Mouse (Mus musculus): ENCODE results near the gene Vsig10l. TPM values are rescaled to one million over a fixed set of nuclear protein-coding genes. Genes with fewer than 3 reads are reported as not detected.

The Vsig10l gene
- polyA plus RNA-seq, 1 experiment from 2014 or later, result 6.7 TPM

DNA sequence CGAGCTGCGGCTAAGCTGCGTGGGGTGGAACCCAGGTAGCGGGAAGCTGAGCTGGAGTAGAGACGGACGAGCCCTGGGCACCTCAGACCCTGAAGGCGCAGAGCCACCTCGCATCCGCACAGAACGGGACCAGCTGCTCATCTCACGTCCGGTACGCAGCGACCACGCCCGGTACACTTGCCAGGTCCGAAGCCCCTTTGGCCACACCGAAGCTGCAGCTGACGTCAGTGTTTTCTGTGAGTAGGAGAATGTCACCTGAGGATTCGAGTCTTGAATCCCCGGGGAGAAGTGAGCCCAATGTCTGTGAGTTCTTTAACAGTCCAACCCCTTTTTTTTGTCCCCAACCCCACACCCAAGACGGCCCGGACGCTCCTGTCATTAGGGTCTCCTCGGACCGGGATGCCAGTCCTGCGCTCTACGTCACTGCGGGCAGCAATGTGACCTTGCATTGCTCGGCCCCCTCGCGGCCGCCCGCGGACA is 2.0 kb downstream of the Vsig10l start:
- H3K36me3 ChIP-seq, result no peaks in the 10 kb centered on the region
- WGBS, result 7% methylated on average over 35 of the region's 35 CpGs
- peak overlapping the region; percentile 40 for H3K4me3 ChIP-seq
- H3K27me3 ChIP-seq, result peaks cover 19% of the 10 kb centered on the region; the same call in 1 of the 2 replicates
- H3K4me1 ChIP-seq, result 0 out of 2 replicates have a peak, but pooled peaks cover 4% of the 10 kb centered on the region
- peak overlapping the region; percentile 67 for H3K4me2 ChIP-seq (replicated peaks)
- H3K9me3 ChIP-seq, result no peaks in the 10 kb centered on the region
- no peak overlapping the region for H3K27ac ChIP-seq
- no peak; the same call in none of the 2 replicates for ATAC-seq (ENCODE audit: insufficient number of reproducible peaks, insufficient read depth, low FRiP score, low TSS enrichment)
- no peak overlapping the region; the same call in 1 of the 2 replicates for H3K9ac ChIP-seq

DNA sequence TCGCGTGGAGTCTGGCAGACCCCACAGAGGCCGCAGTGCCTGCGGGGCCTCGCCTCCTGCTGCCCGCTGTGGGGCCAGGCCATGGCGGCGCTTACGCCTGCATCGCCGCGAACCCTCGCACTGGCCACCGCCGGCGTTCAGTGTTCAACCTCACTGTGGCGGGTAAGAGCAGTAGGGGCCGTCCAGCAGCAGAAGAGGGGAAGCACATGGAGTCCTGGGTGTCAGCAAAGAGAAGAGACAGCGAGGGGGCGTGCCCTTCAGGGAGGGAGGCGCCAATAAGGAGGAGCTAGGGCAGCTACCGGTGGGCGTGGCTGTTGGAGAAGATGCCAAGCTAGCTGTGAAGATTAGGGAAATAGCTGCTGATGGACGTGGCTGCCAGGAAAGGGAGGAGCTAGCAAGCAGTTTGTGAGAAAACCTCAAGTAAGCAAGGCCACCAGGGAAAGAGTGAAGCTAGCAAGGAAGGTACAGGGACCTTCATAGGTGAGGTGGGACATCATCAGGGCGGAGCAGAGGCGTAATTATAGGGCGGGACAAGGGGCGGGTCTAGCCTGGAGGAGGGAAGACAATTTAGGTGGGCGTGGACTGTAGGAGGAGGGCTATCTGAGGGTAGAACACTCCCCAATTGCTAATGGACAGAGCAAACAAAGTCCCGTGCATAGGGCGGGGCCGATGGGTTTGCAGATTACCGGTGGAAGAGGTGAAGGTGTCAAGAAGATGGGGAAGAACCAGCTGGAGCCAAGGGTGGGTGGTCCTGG is 2.6 kb downstream of the Vsig10l start:
- H3K9me3 ChIP-seq, result no peaks in the 10 kb centered on the region
- H3K9ac ChIP-seq, result no peak overlapping the region; the same call in 1 of the 2 replicates
- no peak overlapping the region for H3K27ac ChIP-seq
- peak overlapping the region; percentile 67 for H3K4me2 ChIP-seq (replicated peaks)
- peaks cover 19% of the 10 kb centered on the region; the same call in 1 of the 2 replicates for H3K27me3 ChIP-seq
- 0 out of 2 replicates have a peak, but pooled peaks cover 4% of the 10 kb centered on the region for H3K4me1 ChIP-seq
- H3K4me3 ChIP-seq, result peak overlapping the region; percentile 40
- WGBS, result under 1% methylated on average over 33 of the region's 33 CpGs
- ATAC-seq (ENCODE audit: insufficient number of reproducible peaks, insufficient read depth, low FRiP score, low TSS enrichment), result peak; percentile 83
- H3K36me3 ChIP-seq, result no peaks in the 10 kb centered on the region

DNA sequence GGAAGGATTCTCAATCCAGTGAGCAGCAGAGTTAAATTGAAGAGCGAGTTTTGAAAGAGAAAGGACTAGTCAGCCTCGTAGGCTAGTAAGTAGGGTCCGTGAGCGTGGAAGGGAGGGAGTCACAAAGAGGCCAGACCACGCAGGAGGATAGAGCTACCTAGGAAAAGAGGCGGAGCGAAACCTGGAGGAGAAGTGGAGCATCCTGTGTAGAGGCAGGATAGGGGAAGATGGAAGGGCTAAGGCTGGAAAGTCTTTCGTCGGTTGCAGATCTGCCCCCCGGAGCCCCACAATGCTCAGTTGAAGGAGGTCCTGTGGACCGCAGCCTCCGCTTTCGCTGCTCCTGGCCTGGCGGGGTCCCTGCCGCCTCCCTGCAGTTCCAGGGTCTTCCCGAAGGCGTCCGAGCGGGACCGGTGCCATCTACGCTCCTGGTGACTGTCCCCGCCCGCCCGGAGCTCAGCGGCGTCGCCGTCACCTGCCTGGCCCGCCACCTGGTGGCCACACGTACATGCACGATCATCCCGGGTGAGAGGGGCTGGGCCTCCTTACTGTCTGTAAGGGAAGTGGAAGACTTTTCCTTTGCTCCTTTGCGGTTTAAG is 3.2 kb downstream of the Vsig10l start:
- Histone ChIP-seq H3K36me3 (no peaks in the 10 kb centered on the region), H3K9ac (peak overlapping the region; percentile 53; the same call in 1 of the 2 replicates), H3K27me3 (peaks cover 19% of the 10 kb centered on the region; the same call in 1 of the 2 replicates), H3K27ac (no peak overlapping the region), H3K4me3 (peak overlapping the region; percentile 40), H3K4me2 (replicated peaks) (peak overlapping the region; percentile 67), H3K4me1 (0 out of 2 replicates have a peak, but pooled peaks cover 4% of the 10 kb centered on the region), H3K9me3 (no peaks in the 10 kb centered on the region)
- under 1% methylated on average over 32 of the region's 33 CpGs for WGBS
- peak; percentile 28; the same call in 1 of the 2 replicates for ATAC-seq (ENCODE audit: insufficient number of reproducible peaks, insufficient read depth, low FRiP score, low TSS enrichment)

DNA sequence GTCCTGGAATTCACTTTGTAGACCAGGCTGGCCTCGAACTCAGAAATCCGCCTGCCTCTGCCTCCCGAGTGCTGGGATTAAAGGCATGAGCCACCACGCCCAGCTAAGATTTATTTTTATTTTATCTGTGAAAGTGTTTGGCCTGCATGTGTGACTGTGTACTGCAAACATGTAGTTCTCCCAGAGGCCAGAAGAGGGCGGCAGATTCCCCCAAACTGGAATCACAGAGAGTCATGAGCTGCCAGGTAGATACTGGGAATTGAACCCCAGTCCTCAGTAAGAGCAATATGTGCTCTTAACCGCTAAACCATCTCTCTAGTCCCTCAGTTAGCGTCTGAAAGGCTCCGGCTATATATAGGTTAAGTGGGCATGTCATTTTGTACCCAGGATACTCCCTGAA is 7.4 kb downstream of the Vsig10l start:
- Histone ChIP-seq H3K27me3 (peaks cover 15% of the 10 kb centered on the region), H3K4me2 (replicated peaks) (no peak overlapping the region), H3K9ac (no peak overlapping the region), H3K9me3 (no peaks in the 10 kb centered on the region), H3K4me3 (no peak overlapping the region), H3K27ac (no peak overlapping the region), H3K4me1 (0 out of 2 replicates have a peak, but pooled peaks cover 4% of the 10 kb centered on the region), H3K36me3 (peaks cover 5% of the 10 kb centered on the region; the same call in 1 of the 2 replicates)
- ATAC-seq (ENCODE audit: insufficient number of reproducible peaks, insufficient read depth, low FRiP score, low TSS enrichment), result no peak
- WGBS, result 44% methylated on average over 8 of the region's 8 CpGs

DNA sequence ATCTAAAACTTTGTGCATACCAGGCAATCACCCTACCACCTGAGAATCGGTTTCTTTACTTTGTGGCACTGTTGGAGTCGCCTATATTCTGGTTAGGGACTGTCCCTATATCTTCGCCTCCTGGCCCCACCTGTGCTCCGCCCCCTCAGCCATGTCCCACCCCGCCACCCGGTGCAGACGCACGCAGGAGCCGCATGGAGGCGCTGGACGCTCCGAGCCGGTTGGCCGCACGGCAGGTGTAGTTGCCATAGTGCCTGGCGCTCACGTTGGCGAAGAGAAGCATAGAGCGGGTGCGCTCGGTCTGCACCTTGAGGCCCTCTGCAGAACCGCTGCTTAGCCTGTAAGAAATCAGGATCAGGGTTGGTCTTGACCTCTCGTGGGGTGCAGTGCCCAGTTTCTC is 12.8 kb downstream of the Vsig10l start:
- H3K27me3 ChIP-seq, result peaks cover 53% of the 10 kb centered on the region
- 0 out of 2 replicates have a peak, but pooled peaks have one; percentile 2 for ATAC-seq (ENCODE audit: insufficient number of reproducible peaks, insufficient read depth, low FRiP score, low TSS enrichment)

DNA sequence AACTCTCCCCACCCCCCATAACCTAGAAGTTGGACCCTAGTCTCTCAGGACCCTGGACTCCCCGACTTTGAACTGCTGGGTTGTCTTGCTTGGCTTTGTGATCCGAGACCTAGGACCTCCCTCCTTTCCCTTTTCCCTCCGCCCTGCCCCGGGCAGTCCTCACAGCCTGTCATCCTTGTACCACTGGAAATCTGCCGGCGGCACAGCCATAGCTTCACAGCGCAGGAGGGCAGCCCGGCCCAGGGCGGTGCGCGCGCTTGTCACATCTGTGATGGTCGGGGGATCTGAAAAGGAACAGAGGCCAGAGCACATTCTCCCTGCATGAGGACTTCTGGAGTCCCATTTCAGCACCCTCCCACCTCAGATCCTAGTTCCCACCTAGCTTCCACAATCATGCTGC is 13.4 kb downstream of the Vsig10l start:
- Histone ChIP-seq H3K4me2 (replicated peaks) (0 out of 2 replicates have a peak overlapping the region, but pooled peaks have one; percentile 13), H3K27ac (no peak overlapping the region), H3K4me1 (0 out of 2 replicates have a peak, but pooled peaks cover 4% of the 10 kb centered on the region), H3K4me3 (no peak overlapping the region), H3K27me3 (peaks cover 53% of the 10 kb centered on the region), H3K9ac (no peak overlapping the region), H3K9me3 (no peaks in the 10 kb centered on the region), H3K36me3 (peaks cover 6% of the 10 kb centered on the region; the same call in 1 of the 2 replicates)
- no peak for ATAC-seq (ENCODE audit: insufficient number of reproducible peaks, insufficient read depth, low FRiP score, low TSS enrichment)
- WGBS, result 6% methylated on average over 13 of the region's 13 CpGs

More for the DNA sequence above, 12.8 kb downstream of the Vsig10l start:
- Histone ChIP-seq H3K4me3 (no peak overlapping the region), H3K4me2 (replicated peaks) (no peak overlapping the region), H3K9me3 (no peaks in the 10 kb centered on the region), H3K9ac (no peak overlapping the region), H3K36me3 (peaks cover 6% of the 10 kb centered on the region; the same call in 1 of the 2 replicates), H3K4me1 (0 out of 2 replicates have a peak, but pooled peaks cover 4% of the 10 kb centered on the region), H3K27ac (no peak overlapping the region)
- WGBS, result 7% methylated on average over 23 of the region's 23 CpGs

DNA sequence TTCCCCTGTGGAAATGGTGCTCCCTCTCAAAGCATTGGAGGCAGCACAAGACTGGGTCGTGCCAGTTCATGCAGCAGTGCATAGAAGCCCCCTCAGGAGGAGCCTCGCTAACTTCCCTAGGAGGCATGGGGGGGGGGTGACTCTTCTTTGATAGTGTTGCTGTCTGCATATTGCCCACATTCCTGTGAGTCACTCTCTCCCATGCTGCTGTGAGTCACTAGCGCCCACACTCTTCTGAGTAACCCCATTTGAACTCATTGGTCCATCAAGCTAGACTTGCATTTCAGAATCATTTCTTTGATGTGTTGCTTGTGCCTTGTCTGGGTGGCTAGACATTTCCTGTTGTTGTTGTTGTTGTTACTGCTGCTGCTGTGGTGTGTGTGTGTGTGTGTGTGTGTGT is 18.2 kb downstream of the Vsig10l start:
- Histone ChIP-seq H3K9ac (no peak overlapping the region), H3K9me3 (no peaks in the 10 kb centered on the region), H3K4me1 (peaks cover 11% of the 10 kb centered on the region; the same call in 1 of the 2 replicates), H3K27ac (no peak overlapping the region), H3K4me2 (replicated peaks) (no peak overlapping the region), H3K4me3 (no peak overlapping the region), H3K27me3 (peaks cover 31% of the 10 kb centered on the region), H3K36me3 (no peaks in the 10 kb centered on the region)
- 80% methylated on average over 3 of the region's 3 CpGs for WGBS
- no peak for ATAC-seq (ENCODE audit: insufficient number of reproducible peaks, insufficient read depth, low FRiP score, low TSS enrichment)

DNA sequence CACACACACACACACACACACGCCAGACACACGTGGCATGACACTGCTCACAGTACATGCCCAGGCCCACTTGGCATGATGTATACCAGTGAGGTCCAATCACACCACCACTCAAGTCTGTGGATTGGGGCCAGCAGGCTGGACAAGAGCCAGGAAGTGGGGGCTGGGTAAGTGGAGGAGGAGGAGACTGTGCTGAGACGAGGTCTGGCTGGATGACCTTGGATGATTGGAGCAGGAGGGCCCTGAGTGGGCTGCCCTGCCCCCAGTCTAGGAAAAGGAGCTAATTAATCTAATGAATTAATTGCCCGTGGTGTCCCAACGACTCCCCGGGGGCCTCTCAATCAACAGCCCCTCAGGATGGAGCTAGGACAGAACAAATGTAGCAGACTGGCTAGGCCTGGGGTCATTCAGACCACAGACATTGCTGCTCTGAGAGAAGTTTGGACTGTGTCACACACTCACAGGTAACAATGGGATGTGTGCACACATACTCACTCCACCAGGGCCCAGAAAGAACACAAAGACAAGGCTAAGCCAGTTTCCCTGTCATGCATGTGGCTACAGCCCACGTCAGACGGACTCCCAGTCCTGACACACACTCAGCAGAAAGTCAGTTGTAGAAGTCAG is 19.3 kb downstream of the Vsig10l start:
- H3K4me1 ChIP-seq, result peaks cover 8% of the 10 kb centered on the region; the same call in 1 of the 2 replicates
- H3K27ac ChIP-seq, result no peak overlapping the region
- H3K36me3 ChIP-seq, result no peaks in the 10 kb centered on the region
- no peak overlapping the region for H3K9ac ChIP-seq
- peaks cover 21% of the 10 kb centered on the region for H3K27me3 ChIP-seq
- no peak overlapping the region for H3K4me2 ChIP-seq (replicated peaks)
- WGBS, result 64% methylated on average over 8 of the region's 8 CpGs
- H3K9me3 ChIP-seq, result no peaks in the 10 kb centered on the region
- ATAC-seq (ENCODE audit: insufficient number of reproducible peaks, insufficient read depth, low FRiP score, low TSS enrichment), result no peak
- no peak overlapping the region for H3K4me3 ChIP-seq

DNA sequence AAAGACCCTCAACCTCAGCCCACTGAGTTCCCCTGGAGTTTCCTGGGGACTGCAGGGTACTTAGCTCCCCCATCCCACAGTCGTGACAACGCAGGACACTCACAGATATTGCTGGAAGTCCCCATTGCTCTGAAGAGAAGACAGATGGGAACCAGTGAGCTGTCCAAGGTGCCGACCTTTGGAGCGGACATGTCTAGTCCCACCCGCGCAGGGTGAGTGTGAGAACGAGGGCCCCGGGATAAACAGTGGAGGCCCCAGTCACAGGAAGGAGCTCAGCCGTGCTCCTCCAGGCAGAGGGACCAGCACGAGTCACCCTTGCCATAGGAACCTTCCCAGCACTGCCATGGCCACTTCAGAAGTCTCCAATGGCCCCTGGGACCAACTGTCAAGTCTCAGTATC is 20.3 kb downstream of the Vsig10l start:
- Histone ChIP-seq H3K27me3 (peaks cover 10% of the 10 kb centered on the region), H3K4me1 (peaks cover 8% of the 10 kb centered on the region; the same call in 1 of the 2 replicates), H3K9me3 (no peaks in the 10 kb centered on the region), H3K27ac (no peak overlapping the region), H3K9ac (no peak overlapping the region), H3K4me2 (replicated peaks) (no peak overlapping the region), H3K4me3 (no peak overlapping the region), H3K36me3 (no peaks in the 10 kb centered on the region)
- WGBS, result 11% methylated on average over 10 of the region's 10 CpGs
- no peak for ATAC-seq (ENCODE audit: insufficient number of reproducible peaks, insufficient read depth, low FRiP score, low TSS enrichment)

DNA sequence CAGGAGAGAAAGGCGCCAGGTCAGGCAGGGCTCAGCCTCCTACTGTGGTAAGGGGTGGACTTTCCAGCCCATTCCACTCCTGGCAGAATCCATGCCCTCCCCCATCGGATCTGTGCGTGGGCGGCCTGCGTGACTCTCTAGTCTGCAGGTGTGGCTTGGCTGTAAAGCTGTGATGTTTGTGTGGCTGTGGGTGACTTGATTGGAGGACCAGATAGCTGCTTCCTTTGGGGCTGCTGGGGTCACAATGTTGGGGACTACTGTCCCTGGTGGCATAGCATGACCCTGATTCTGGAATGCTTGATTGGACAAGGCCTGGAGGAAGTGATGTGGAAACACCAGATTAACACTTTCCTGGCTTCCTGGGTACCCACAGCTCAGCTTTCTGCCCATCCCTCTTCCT is 25.7 kb downstream of the Vsig10l start:
- peak overlapping the region; percentile 58; the same call in 1 of the 2 replicates for H3K4me2 ChIP-seq (replicated peaks)
- H3K27ac ChIP-seq, result no peak overlapping the region
- H3K4me3 ChIP-seq, result peak overlapping the region; percentile 48; the same call in 1 of the 2 replicates
- H3K9me3 ChIP-seq, result no peaks in the 10 kb centered on the region
- H3K27me3 ChIP-seq, result 0 out of 2 replicates have a peak, but pooled peaks cover 4% of the 10 kb centered on the region
- H3K4me1 ChIP-seq, result 0 out of 2 replicates have a peak, but pooled peaks cover 14% of the 10 kb centered on the region
- peak overlapping the region; percentile 7; the same call in 1 of the 2 replicates for H3K9ac ChIP-seq
- WGBS, result 32% methylated on average over 5 of the region's 5 CpGs
- ATAC-seq (ENCODE audit: insufficient number of reproducible peaks, insufficient read depth, low FRiP score, low TSS enrichment), result no peak
- no peaks in the 10 kb centered on the region for H3K36me3 ChIP-seq

DNA sequence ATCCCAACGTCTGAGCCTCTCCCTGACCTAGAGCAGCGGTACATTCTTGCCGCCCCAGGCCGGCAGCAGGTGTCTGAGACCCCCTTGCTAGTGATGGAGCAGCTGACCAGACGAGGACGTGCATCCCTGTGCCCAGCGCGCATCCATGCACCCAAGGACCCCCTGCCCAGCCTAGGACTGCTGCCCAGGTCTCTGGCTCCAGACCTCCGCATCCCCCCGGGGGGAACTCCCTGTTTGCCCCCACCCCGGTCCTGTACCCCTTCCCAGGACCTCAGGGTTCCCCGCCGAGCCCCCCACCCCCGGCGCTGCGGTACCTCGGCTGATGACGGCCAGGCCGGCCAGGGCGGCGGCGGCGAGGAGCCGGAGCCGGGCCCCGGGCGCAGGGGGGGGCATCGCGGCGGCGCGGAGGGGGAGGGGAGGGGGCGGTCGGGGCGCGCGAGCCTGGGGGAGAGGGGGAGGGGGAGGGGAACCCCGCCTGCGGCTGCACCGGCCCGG is 26.7 kb downstream of the Vsig10l start, which contains the start of gene Iglon5:
Iglon5 (minus strand) TSS at position 445 of the 495 bp plus-strand sequence.
- WGBS, result 1% methylated on average over 14 of the region's 41 CpGs
- H3K9me3 ChIP-seq, result no peaks in the 10 kb centered on the region
- 0 out of 2 replicates have a peak, but pooled peaks cover 14% of the 10 kb centered on the region for H3K4me1 ChIP-seq
- ATAC-seq (ENCODE audit: insufficient number of reproducible peaks, insufficient read depth, low FRiP score, low TSS enrichment), result peak; percentile 58; the same call in 1 of the 2 replicates
- peak within 1 kb of the TSS; percentile 58 for H3K4me2 ChIP-seq (replicated peaks)
- H3K4me3 ChIP-seq, result peak within 1 kb of the TSS; percentile 48
- H3K36me3 ChIP-seq, result no peaks in the 10 kb centered on the region
- no peak within 1 kb of the TSS for H3K27ac ChIP-seq
- H3K27me3 ChIP-seq, result 0 out of 2 replicates have a peak, but pooled peaks cover 4% of the 10 kb centered on the region
- H3K9ac ChIP-seq, result peak within 1 kb of the TSS; percentile 57

Data from embryonic facial prominence, embryonic 12.5 days (tissue).